10 mouse cellular contexts compared by ENCODE assay signal in the genomic region with DNA sequence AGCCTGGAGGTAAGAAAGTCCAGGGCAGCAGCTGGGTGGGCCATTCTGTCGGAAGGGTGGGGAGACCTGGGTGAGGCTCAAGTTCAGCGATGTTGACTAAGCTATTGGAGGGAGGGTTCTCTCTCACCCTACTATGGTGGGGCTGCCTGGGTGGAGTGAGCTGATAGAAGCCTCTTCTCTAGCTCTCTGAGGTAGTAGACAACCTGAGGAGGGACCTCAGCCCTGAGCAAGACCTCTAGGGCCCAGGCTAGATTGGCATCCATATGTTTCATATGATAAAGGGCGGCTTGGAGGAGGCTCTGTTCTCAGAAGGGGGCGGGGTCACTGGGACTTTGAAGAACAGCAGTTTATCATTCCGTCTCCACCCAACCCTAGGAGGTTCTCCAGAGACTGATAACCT. TPM values are rescaled to one million over a fixed set of nuclear protein-coding genes. Genes with fewer than 3 reads are reported as not detected.
"Had no signal": no experiment of that assay in that cellular context is flagged by ENCODE, and none has a peak within 500 bp of the region (broad histone marks: within the 10 kb centered on the region; RNA-seq: fewer than 3 reads in every experiment).

No protein-coding gene starts in this region.

RNA-seq across cellular contexts. Expression of gene Gm27179, which starts 27.8 kb away (rescaled TPM):
- total RNA-seq: left cerebral cortex, adult 2 months; left cerebral cortex, postnatal 14 days had no signal
- polyA plus RNA-seq: inflammation-experienced regulatory T-cells, adult 6 months; kidney, embryonic 16.5 days; limb, embryonic 10.5 days; limb, embryonic 14.5 days; lung, postnatal 0 days; midbrain, embryonic 12.5 days; midbrain, embryonic 16.5 days; neural tube, embryonic 13.5 days had no signal

RNA-seq across cellular contexts. Expression of gene Gm16867, which starts 37.0 kb away (rescaled TPM):
- polyA plus RNA-seq: kidney, embryonic 16.5 days; limb, embryonic 10.5 days; limb, embryonic 14.5 days; lung, postnatal 0 days; midbrain, embryonic 12.5 days; midbrain, embryonic 16.5 days; neural tube, embryonic 13.5 days had no signal
